Mouse (Mus musculus) MEL (cell line): ENCODE results near the gene Exosc6.
A peak's percentile ranks its signal among the peaks of the same experiment; 100 is the strongest.

Experiments
- CHD1 ChIP-seq: IDR thresholded peaks from 2 replicates; pipeline ENCODE4 v1.6.1; 2012; ENCODE audit warnings: low read depth, mild to moderate bottlenecking, inconsistent platforms, low read length, improper control_type of control experiment
- CTCF ChIP-seq, 3 experiments: IDR thresholded peaks in 2 of 3; conservative IDR thresholded peaks in 1 of 3; 2 replicates each; pipeline ENCODE4 v1.5.1; 2011 to 2012; ENCODE audit warnings: low read length in 3 of 3, low read depth in 2 of 3, mild to moderate bottlenecking in 2 of 3, improper control_type of control experiment in 1 of 3, inconsistent platforms in 1 of 3, mixed read lengths in 1 of 3, moderate library complexity in 1 of 3; ENCODE audit not compliant: control insufficient read depth in 1 of 3, insufficient read depth in 1 of 3, poor library complexity in 1 of 3, severe bottlenecking in 1 of 3
- ELF1 ChIP-seq: IDR thresholded peaks from 2 replicates; pipeline ENCODE4 v1.6.1; 2014; ENCODE audit warnings: low read depth, mild to moderate bottlenecking, inconsistent platforms, low read length, improper control_type of control experiment, moderate library complexity
- EP300 ChIP-seq, 2 experiments: IDR thresholded peaks; 2 replicates each; pipeline ENCODE4 v1.6.1; 2011; ENCODE audit warnings: improper control_type of control experiment in 2 of 2, low read length in 2 of 2, low read depth in 1 of 2, mild to moderate bottlenecking in 1 of 2
- ETS1 ChIP-seq: IDR thresholded peaks from 2 replicates; pipeline ENCODE4 v1.6.1; 2012; ENCODE audit warnings: low read depth, mild to moderate bottlenecking, inconsistent platforms, low read length, improper control_type of control experiment, moderate library complexity
- MAX ChIP-seq: IDR thresholded peaks from 2 replicates; pipeline ENCODE4 v1.6.1; 2011; ENCODE audit warnings: low read length, improper control_type of control experiment
- MXI1 ChIP-seq: IDR thresholded peaks from 2 replicates; pipeline ENCODE4 v1.6.1; 2011; ENCODE audit warnings: mild to moderate bottlenecking, low read depth, low read length, improper control_type of control experiment

DNA sequence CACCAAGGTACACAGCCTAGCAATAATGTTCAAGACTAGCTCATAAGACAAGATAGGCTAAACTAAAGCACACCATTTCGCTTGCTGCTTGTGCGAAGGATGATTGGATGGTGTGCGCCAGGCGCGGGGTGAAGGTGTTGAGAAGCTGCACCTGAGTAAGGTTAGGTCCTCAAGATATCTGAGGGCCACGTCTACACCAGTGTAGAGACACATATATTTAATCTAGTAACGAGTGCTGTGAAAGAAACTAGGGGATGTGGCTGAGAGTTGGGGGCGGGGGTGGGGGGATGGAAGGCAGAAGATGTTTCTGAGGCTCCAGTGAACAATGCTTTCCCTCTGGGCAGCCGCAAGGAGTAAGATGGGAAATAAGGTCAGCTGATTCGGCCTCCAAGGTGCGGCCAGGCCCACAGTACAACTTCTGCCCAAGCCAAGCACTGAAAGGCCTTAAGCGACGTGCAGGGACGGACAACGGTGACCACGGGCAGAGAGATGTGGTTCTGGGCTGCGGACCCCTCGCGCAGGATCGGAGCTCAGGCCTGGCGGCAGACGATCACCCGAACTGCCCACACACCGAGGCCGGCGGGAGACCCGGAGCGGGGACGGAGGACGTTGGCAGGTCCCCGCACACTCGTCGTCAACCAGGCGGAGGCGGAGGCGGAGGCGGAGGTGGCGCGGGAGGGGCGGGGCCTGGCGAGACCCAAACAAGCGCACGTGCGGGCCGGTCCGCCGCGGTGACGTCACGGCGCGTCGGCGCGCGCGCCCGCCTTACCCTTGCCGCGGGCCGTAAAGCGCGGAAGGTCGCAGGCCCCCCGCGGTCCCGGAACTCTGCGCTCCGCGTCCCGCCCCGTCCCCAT is 38.0 kb downstream of the Exosc6 start, which contains the start of gene Pdpr:
- no peak for TF ChIP-seq CHD1
- TF ChIP-seq MAX: peak; percentile 91
- peak; percentile 86; the same call in 1 of the 2 replicates for TF ChIP-seq MXI1
- TF ChIP-seq EP300 (IDR thresholded peaks at IDR 0.05; ENCODE audit: low read depth in 1 of 2, low read length in 2 of 2): no peak
- TF ChIP-seq CTCF (IDR thresholded peaks at IDR 0.05 in 2 of 3, conservative IDR thresholded peaks at IDR 0.05 in 1 of 3; ENCODE audit: control insufficient read depth in 1 of 3, insufficient read depth in 1 of 3, low read depth in 2 of 3, low read length in 3 of 3, poor library complexity in 1 of 3, severe bottlenecking in 1 of 3): no peak
- TF ChIP-seq ETS1: peak; percentile 34; the same call in 1 of the 2 replicates
- 0 out of 2 replicates have a peak, but pooled peaks have one; percentile 46 for TF ChIP-seq ELF1
